Mouse (Mus musculus): ENCODE measurements at regions not wholly inside any gene's neighbourhood (a gene's known extent, or its start where the extent isn't known, plus 50 kb on each side); places are given as distances from the start of the nearest gene placed in this dataset.

GRCm38 (mm10) chr8:117963426-117963825 is 161.7 kb upstream of the Mphosph6 start:
- no peak overlapping the region for H3K4me3 ChIP-seq
- no peaks in the 10 kb centered on the region for H3K27me3 ChIP-seq (ENCODE audit: control insufficient read depth, insufficient read depth, insufficient read length)
- H3K4me2 ChIP-seq (ENCODE audit: low read depth): no peak overlapping the region
- no peaks in the 10 kb centered on the region for H3K36me3 ChIP-seq (ENCODE audit: control insufficient read depth, insufficient read depth)
- no peaks in the 10 kb centered on the region for H3K79me2 ChIP-seq (ENCODE audit: control insufficient read depth, insufficient read depth)
- TF ChIP-seq E2F4 (IDR thresholded peaks at IDR 0.05; ENCODE audit: insufficient read depth) (no peak), SRF (IDR thresholded peaks at IDR 0.05; ENCODE audit: control insufficient read depth, insufficient read length, low read depth) (no peak), POLR2A (IDR thresholded peaks at IDR 0.05; ENCODE audit: insufficient read length, low read depth) (no peak), MYOG (IDR thresholded peaks at IDR 0.05; ENCODE audit: control insufficient read depth in 1 of 3, insufficient read depth in 1 of 3, insufficient read length in 2 of 3, low read depth in 2 of 3) (no peak), CEBPB (IDR thresholded peaks at IDR 0.05; ENCODE audit: insufficient read depth, poor library complexity, severe bottlenecking) (no peak), MAX (IDR thresholded peaks at IDR 0.05; ENCODE audit: low read depth) (no peak), MYOD1 (IDR thresholded peaks at IDR 0.05; ENCODE audit: control insufficient read depth in 1 of 3, insufficient read length in 2 of 3, low read depth in 2 of 3) (no peak), POLR2AphosphoS2 (IDR thresholded peaks at IDR 0.05; ENCODE audit: insufficient read length, low read depth) (no peak), TCF12 (IDR thresholded peaks at IDR 0.05; ENCODE audit: insufficient read depth, poor library complexity, severe bottlenecking) (no peak), REST (IDR thresholded peaks at IDR 0.05; ENCODE audit: insufficient read depth, insufficient read length) (no peak), USF1 (IDR thresholded peaks at IDR 0.05; ENCODE audit: low read depth) (no peak), TCF3 (IDR thresholded peaks at IDR 0.05; ENCODE audit: insufficient read length, low read depth) (no peak)
- no peak overlapping the region for H3ac ChIP-seq (ENCODE audit: control insufficient read depth, insufficient read length)

DNA sequence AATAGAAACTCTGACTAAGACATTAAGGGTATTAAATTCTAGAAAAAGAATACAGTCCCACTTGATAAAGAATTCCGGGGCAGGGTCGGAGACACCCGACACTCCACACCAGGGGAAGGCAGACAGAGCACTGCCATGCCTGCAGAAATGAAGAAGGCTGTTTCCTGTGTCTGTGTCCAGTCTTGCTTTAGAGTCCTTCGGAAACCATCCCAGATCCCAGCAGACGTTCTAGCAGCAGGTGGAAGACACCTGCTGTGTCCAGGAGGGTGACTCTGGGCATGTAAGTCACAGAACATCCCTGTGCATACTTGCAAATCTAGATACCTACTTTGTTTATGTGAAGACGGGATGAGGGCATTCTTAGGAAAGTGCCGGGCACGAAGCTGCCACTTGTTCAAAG is 160.9 kb upstream of the Mphosph6 start:
- Histone ChIP-seq H3K4me3 (no peak overlapping the region), H3K36me3 (ENCODE audit: control insufficient read depth, insufficient read depth) (no peaks in the 10 kb centered on the region), H3K79me2 (ENCODE audit: control insufficient read depth, insufficient read depth) (no peaks in the 10 kb centered on the region), H3K4me2 (ENCODE audit: low read depth) (no peak overlapping the region), H3ac (ENCODE audit: control insufficient read depth, insufficient read length) (no peak overlapping the region), H3K27me3 (ENCODE audit: control insufficient read depth, insufficient read depth, insufficient read length) (no peaks in the 10 kb centered on the region)
- TF ChIP-seq TCF3 (IDR thresholded peaks at IDR 0.05; ENCODE audit: insufficient read length, low read depth) (no peak), POLR2AphosphoS2 (IDR thresholded peaks at IDR 0.05; ENCODE audit: insufficient read length, low read depth) (no peak), USF1 (IDR thresholded peaks at IDR 0.05; ENCODE audit: low read depth) (no peak), E2F4 (IDR thresholded peaks at IDR 0.05; ENCODE audit: insufficient read depth) (no peak), REST (IDR thresholded peaks at IDR 0.05; ENCODE audit: insufficient read depth, insufficient read length) (no peak), MYOG (IDR thresholded peaks at IDR 0.05; ENCODE audit: control insufficient read depth in 1 of 3, insufficient read depth in 1 of 3, insufficient read length in 2 of 3, low read depth in 2 of 3) (no peak), MAX (IDR thresholded peaks at IDR 0.05; ENCODE audit: low read depth) (no peak), CEBPB (IDR thresholded peaks at IDR 0.05; ENCODE audit: insufficient read depth, poor library complexity, severe bottlenecking) (no peak), SRF (IDR thresholded peaks at IDR 0.05; ENCODE audit: control insufficient read depth, insufficient read length, low read depth) (no peak), POLR2A (IDR thresholded peaks at IDR 0.05; ENCODE audit: insufficient read length, low read depth) (no peak), TCF12 (IDR thresholded peaks at IDR 0.05; ENCODE audit: insufficient read depth, poor library complexity, severe bottlenecking) (no peak), MYOD1 (IDR thresholded peaks at IDR 0.05; ENCODE audit: control insufficient read depth in 1 of 3, insufficient read length in 2 of 3, low read depth in 2 of 3) (no peak)

- Histone ChIP-seq H3ac (ENCODE audit: control insufficient read depth, insufficient read length) (no peak overlapping the region), H3K4me2 (ENCODE audit: low read depth) (no peak overlapping the region), H3K79me2 (ENCODE audit: control insufficient read depth, insufficient read depth) (no peaks in the 10 kb centered on the region), H3K27me3 (ENCODE audit: control insufficient read depth, insufficient read depth, insufficient read length) (no peaks in the 10 kb centered on the region), H3K4me3 (no peak overlapping the region), H3K36me3 (ENCODE audit: control insufficient read depth, insufficient read depth) (no peaks in the 10 kb centered on the region)
- TF ChIP-seq MYOG (IDR thresholded peaks at IDR 0.05; ENCODE audit: control insufficient read depth in 1 of 3, insufficient read depth in 1 of 3, insufficient read length in 2 of 3, low read depth in 2 of 3): no peak
- TF ChIP-seq MAX (IDR thresholded peaks at IDR 0.05; ENCODE audit: low read depth): no peak
- TF ChIP-seq CEBPB (IDR thresholded peaks at IDR 0.05; ENCODE audit: insufficient read depth, poor library complexity, severe bottlenecking): no peak
- no peak for TF ChIP-seq REST (IDR thresholded peaks at IDR 0.05; ENCODE audit: insufficient read depth, insufficient read length)
- TF ChIP-seq POLR2A (IDR thresholded peaks at IDR 0.05; ENCODE audit: insufficient read length, low read depth): no peak
- TF ChIP-seq TCF3 (IDR thresholded peaks at IDR 0.05; ENCODE audit: insufficient read length, low read depth): no peak
- no peak for TF ChIP-seq TCF12 (IDR thresholded peaks at IDR 0.05; ENCODE audit: insufficient read depth, poor library complexity, severe bottlenecking)
- no peak for TF ChIP-seq POLR2AphosphoS2 (IDR thresholded peaks at IDR 0.05; ENCODE audit: insufficient read length, low read depth)
- TF ChIP-seq MYOD1 (IDR thresholded peaks at IDR 0.05; ENCODE audit: control insufficient read depth in 1 of 3, insufficient read length in 2 of 3, low read depth in 2 of 3): no peak
- no peak for TF ChIP-seq E2F4 (IDR thresholded peaks at IDR 0.05; ENCODE audit: insufficient read depth)
- TF ChIP-seq USF1 (IDR thresholded peaks at IDR 0.05; ENCODE audit: low read depth): no peak
- no peak for TF ChIP-seq SRF (IDR thresholded peaks at IDR 0.05; ENCODE audit: control insufficient read depth, insufficient read length, low read depth)
Observed at GRCm38 (mm10) chr8:117959501-117959900, 157.8 kb upstream of the Mphosph6 start.

GRCm38 (mm10) chr8:117958914-117959313 is 157.2 kb upstream of the Mphosph6 start:
- TF ChIP-seq TCF3 (IDR thresholded peaks at IDR 0.05; ENCODE audit: insufficient read length, low read depth) (no peak), USF1 (IDR thresholded peaks at IDR 0.05; ENCODE audit: low read depth) (no peak), POLR2AphosphoS2 (IDR thresholded peaks at IDR 0.05; ENCODE audit: insufficient read length, low read depth) (no peak), TCF12 (IDR thresholded peaks at IDR 0.05; ENCODE audit: insufficient read depth, poor library complexity, severe bottlenecking) (no peak), E2F4 (IDR thresholded peaks at IDR 0.05; ENCODE audit: insufficient read depth) (no peak)
- Histone ChIP-seq H3K79me2 (ENCODE audit: control insufficient read depth, insufficient read depth) (no peaks in the 10 kb centered on the region), H3K4me2 (ENCODE audit: low read depth) (no peak overlapping the region), H3K36me3 (ENCODE audit: control insufficient read depth, insufficient read depth) (no peaks in the 10 kb centered on the region), H3K4me3 (no peak overlapping the region), H3ac (ENCODE audit: control insufficient read depth, insufficient read length) (no peak overlapping the region), H3K27me3 (ENCODE audit: control insufficient read depth, insufficient read depth, insufficient read length) (no peaks in the 10 kb centered on the region)

DNA sequence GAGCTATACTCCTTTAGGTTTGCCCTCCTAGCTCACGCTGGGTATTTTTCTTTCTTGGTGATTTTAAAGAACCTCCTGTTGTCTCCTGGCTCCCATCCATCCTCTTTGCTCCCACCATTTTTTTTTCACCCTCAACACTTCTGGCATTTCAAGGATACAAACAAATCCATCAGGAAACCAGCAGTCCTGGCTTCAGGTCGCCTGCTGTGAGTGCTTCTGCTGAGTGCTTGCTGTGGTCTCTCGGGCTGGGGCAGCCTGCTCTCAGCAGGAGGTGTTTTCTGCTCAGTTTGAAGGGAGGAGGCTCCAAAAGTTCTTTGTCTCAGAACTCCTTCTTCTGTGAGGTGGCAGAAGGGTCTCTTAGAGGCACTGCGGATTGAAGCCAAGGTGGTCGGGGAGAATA is 149.9 kb upstream of the Mphosph6 start:
- no peaks in the 10 kb centered on the region for H3K36me3 ChIP-seq (ENCODE audit: control insufficient read depth, insufficient read depth)
- H3K79me2 ChIP-seq (ENCODE audit: control insufficient read depth, insufficient read depth): no peaks in the 10 kb centered on the region
- TF ChIP-seq MAX (IDR thresholded peaks at IDR 0.05; ENCODE audit: low read depth): no peak
- TF ChIP-seq REST (IDR thresholded peaks at IDR 0.05; ENCODE audit: insufficient read depth, insufficient read length): no peak
- TF ChIP-seq CEBPB (IDR thresholded peaks at IDR 0.05; ENCODE audit: insufficient read depth, poor library complexity, severe bottlenecking): no peak
- no peak for TF ChIP-seq TCF12 (IDR thresholded peaks at IDR 0.05; ENCODE audit: insufficient read depth, poor library complexity, severe bottlenecking)
- no peak for TF ChIP-seq MYOD1 (IDR thresholded peaks at IDR 0.05; ENCODE audit: control insufficient read depth in 1 of 3, insufficient read length in 2 of 3, low read depth in 2 of 3)
- TF ChIP-seq E2F4 (IDR thresholded peaks at IDR 0.05; ENCODE audit: insufficient read depth): no peak
- no peak for TF ChIP-seq MYOG (IDR thresholded peaks at IDR 0.05; ENCODE audit: control insufficient read depth in 1 of 3, insufficient read depth in 1 of 3, insufficient read length in 2 of 3, low read depth in 2 of 3)
- TF ChIP-seq POLR2AphosphoS2 (IDR thresholded peaks at IDR 0.05; ENCODE audit: insufficient read length, low read depth): no peak
- TF ChIP-seq TCF3 (IDR thresholded peaks at IDR 0.05; ENCODE audit: insufficient read length, low read depth): no peak
- no peak for TF ChIP-seq USF1 (IDR thresholded peaks at IDR 0.05; ENCODE audit: low read depth)
- TF ChIP-seq SRF (IDR thresholded peaks at IDR 0.05; ENCODE audit: control insufficient read depth, insufficient read length, low read depth): no peak
- TF ChIP-seq POLR2A (IDR thresholded peaks at IDR 0.05; ENCODE audit: insufficient read length, low read depth): no peak
- no peak overlapping the region for H3K4me2 ChIP-seq (ENCODE audit: low read depth)
- no peaks in the 10 kb centered on the region for H3K27me3 ChIP-seq (ENCODE audit: control insufficient read depth, insufficient read depth, insufficient read length)
- no peak overlapping the region for H3K4me3 ChIP-seq
- no peak overlapping the region for H3ac ChIP-seq (ENCODE audit: control insufficient read depth, insufficient read length)

Data from myocyte (in vitro differentiated cells).